ENCODE assay signal across 21 mouse cellular contexts in the genomic region with DNA sequence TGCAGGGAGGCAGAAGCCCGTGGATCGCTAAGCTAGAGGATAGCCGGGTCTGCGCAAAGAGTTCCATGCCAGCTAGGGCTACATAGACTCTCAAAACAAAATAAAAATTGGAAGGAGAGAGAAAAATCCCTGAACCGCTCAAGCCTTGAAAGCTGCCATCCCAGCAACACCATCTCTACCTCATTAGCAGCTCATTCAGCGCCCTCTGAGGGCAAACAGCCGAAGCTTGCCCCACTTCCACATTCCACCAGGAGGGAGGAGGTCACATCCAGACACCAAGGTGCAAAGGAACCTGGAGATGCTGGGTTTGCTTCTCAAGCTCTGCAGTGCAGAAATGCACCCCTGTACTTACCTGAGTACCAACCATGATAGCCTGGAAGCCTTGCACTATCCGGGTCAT. TPM values are rescaled to one million over a fixed set of nuclear protein-coding genes. Genes with fewer than 3 reads are reported as not detected.
DNase-seq lines count a peak whose midpoint lies in the region; ATAC-seq and TF ChIP-seq lines count a peak whose summit lies in the region.
"Had no signal": no experiment of that assay in that cellular context is flagged by ENCODE, and none has a peak within 500 bp of the region (broad histone marks: within the 10 kb centered on the region; RNA-seq: fewer than 3 reads in every experiment).

No protein-coding gene starts in this region.

- TF ChIP-seq CTCF in kidney, adult 2 months (conservative IDR thresholded peaks at IDR 0.05; ENCODE audit: insufficient read depth, insufficient read length, low read depth, low read length): 0 out of 2 replicates have a peak, but pooled peaks have one; percentile 3
- TF ChIP-seq CTCF in E14TG2a.4 (conservative IDR thresholded peaks at IDR 0.05; ENCODE audit: low read length) (no peak), ES-Bruce4 (IDR thresholded peaks at IDR 0.05; ENCODE audit: low read depth, low read length) (peak; percentile 3)

- no peak for TF ChIP-seq EP300 in ES-Bruce4 (IDR thresholded peaks at IDR 0.05; ENCODE audit: insufficient read depth, low read depth, low read length)

- no peak for DNase-seq in forebrain, embryonic 14.5 days (ENCODE audit: low spot score)
- DNase-seq in kidney, adult 2 months: no peak
- DNase-seq in T-cell, adult 2 months (ENCODE audit: low spot score): no peak
- DNase-seq: adrenal gland, postnatal 36 days; cerebellum, adult 9-10 months; gastrocnemius, postnatal 36 days; kidney, adult 11 months; kidney, postnatal 25 days; lung, adult 18-20 months; lung, postnatal 14 days; right cerebral cortex, adult 18-20 months; thymus, postnatal 25 days had no signal

- ATAC-seq in forebrain, embryonic 14.5 days: no peak
- ATAC-seq in forebrain, embryonic 16.5 days: no peak
- ATAC-seq in kidney, embryonic 14.5 days (ENCODE audit: low FRiP score, low TSS enrichment): no peak

- H3K27me3 ChIP-seq in forebrain, embryonic 14.5 days (replicated peaks; ENCODE audit: control insufficient read depth, insufficient read depth, low read length): no peaks in the 10 kb centered on the region
- no peaks in the 10 kb centered on the region for H3K27me3 ChIP-seq in forebrain, embryonic 16.5 days (replicated peaks; ENCODE audit: control insufficient read depth, insufficient read depth, low read length)
- H3K27me3 ChIP-seq in kidney, adult 2 months (replicated peaks; ENCODE audit: control insufficient read depth, insufficient read depth, low read length): no peaks in the 10 kb centered on the region
- no peaks in the 10 kb centered on the region for H3K27me3 ChIP-seq in kidney, embryonic 14.5 days (ENCODE audit: control insufficient read depth, insufficient read depth, low read length)
- H3K27me3 ChIP-seq in E14TG2a.4 (ENCODE audit: insufficient read depth, low read length) (no peaks in the 10 kb centered on the region), ES-Bruce4 (ENCODE audit: control insufficient read depth, insufficient read depth, low read length, poor library complexity, severe bottlenecking) (no peaks in the 10 kb centered on the region)
- H3K27me3 ChIP-seq: hindbrain, embryonic 15.5 days; neural tube, embryonic 13.5 days had no signal

- H3K4me3 ChIP-seq in forebrain, embryonic 14.5 days (ENCODE audit: low read depth, low read length): no peak overlapping the region
- H3K4me3 ChIP-seq in forebrain, embryonic 16.5 days (replicated peaks; ENCODE audit: low read length): no peak overlapping the region
- no peak overlapping the region for H3K4me3 ChIP-seq in kidney, adult 2 months (ENCODE audit: insufficient read depth, low read depth, low read length)
- H3K4me3 ChIP-seq in kidney, embryonic 14.5 days (ENCODE audit: low read length): no peak overlapping the region
- H3K4me3 ChIP-seq in E14TG2a.4 (replicated peaks; ENCODE audit: low read length) (0 out of 2 replicates have a peak overlapping the region, but pooled peaks have one; percentile 17), ES-Bruce4 (ENCODE audit: low read depth, low read length) (no peak overlapping the region)
- H3K4me3 ChIP-seq: hindbrain, embryonic 15.5 days; left cerebral cortex, adult 2 months; neural tube, embryonic 13.5 days had no signal

- 75% methylated on average over 8 of the region's 8 CpGs for WGBS in forebrain, embryonic 14.5 days
- 75% methylated on average over 8 of the region's 8 CpGs for WGBS in forebrain, embryonic 16.5 days
- WGBS in kidney, adult 2 months: 66% methylated on average over 8 of the region's 8 CpGs
- 69% methylated on average over 8 of the region's 8 CpGs for WGBS in kidney, embryonic 14.5 days

- TF ChIP-seq POLR2A in kidney, adult 2 months (IDR thresholded peaks at IDR 0.05; ENCODE audit: low read depth, low read length): no peak
- no peak for TF ChIP-seq POLR2A in ES-Bruce4 (IDR thresholded peaks at IDR 0.05; ENCODE audit: insufficient read depth, low read length)

- H3K27ac ChIP-seq in forebrain, embryonic 14.5 days (ENCODE audit: low read depth, low read length): peak overlapping the region; percentile 6; the same call in 1 of the 2 replicates
- H3K27ac ChIP-seq in forebrain, embryonic 16.5 days (ENCODE audit: low read length): no peak overlapping the region
- H3K27ac ChIP-seq in kidney, adult 2 months (ENCODE audit: insufficient read depth, low read depth, low read length): no peak overlapping the region
- no peak overlapping the region for H3K27ac ChIP-seq in kidney, embryonic 14.5 days (ENCODE audit: low read depth, low read length)
- H3K27ac ChIP-seq in ES-Bruce4 (ENCODE audit: insufficient read depth, low read length): no peak overlapping the region
- H3K27ac ChIP-seq: hindbrain, embryonic 15.5 days; left cerebral cortex, adult 2 months; neural tube, embryonic 13.5 days had no signal

- H3K9ac ChIP-seq in forebrain, embryonic 14.5 days (ENCODE audit: low read length): no peak overlapping the region
- no peak overlapping the region for H3K9ac ChIP-seq in forebrain, embryonic 16.5 days (replicated peaks; ENCODE audit: low read depth, low read length)
- H3K9ac ChIP-seq in kidney, embryonic 14.5 days (ENCODE audit: low read depth, low read length): no peak overlapping the region
- no peak overlapping the region for H3K9ac ChIP-seq in ES-Bruce4 (ENCODE audit: low read depth, poor library complexity, severe bottlenecking)
- H3K9ac ChIP-seq: hindbrain, embryonic 15.5 days; neural tube, embryonic 13.5 days had no signal

- no peaks in the 10 kb centered on the region for H3K36me3 ChIP-seq in forebrain, embryonic 14.5 days (ENCODE audit: control insufficient read depth, insufficient read depth, low read length)
- no peaks in the 10 kb centered on the region for H3K36me3 ChIP-seq in forebrain, embryonic 16.5 days (ENCODE audit: control insufficient read depth, insufficient read depth)
- H3K36me3 ChIP-seq in kidney, adult 2 months (ENCODE audit: control insufficient read depth, insufficient read depth, low read length): no peaks in the 10 kb centered on the region
- H3K36me3 ChIP-seq in kidney, embryonic 14.5 days (ENCODE audit: control insufficient read depth, insufficient read depth, low read length): no peaks in the 10 kb centered on the region
- H3K36me3 ChIP-seq in E14TG2a.4 (ENCODE audit: insufficient read depth, low read length) (no peaks in the 10 kb centered on the region), ES-Bruce4 (ENCODE audit: control insufficient read depth, insufficient read depth, low read length, poor library complexity, severe bottlenecking) (no peaks in the 10 kb centered on the region)
- H3K36me3 ChIP-seq: hindbrain, embryonic 15.5 days; neural tube, embryonic 13.5 days had no signal

- no peaks in the 10 kb centered on the region for H3K9me3 ChIP-seq in forebrain, embryonic 14.5 days (replicated peaks; ENCODE audit: control insufficient read depth, low read length)
- H3K9me3 ChIP-seq in forebrain, embryonic 16.5 days (ENCODE audit: control insufficient read depth, low read length): no peaks in the 10 kb centered on the region
- H3K9me3 ChIP-seq in kidney, embryonic 14.5 days (ENCODE audit: control insufficient read depth, low read length): no peaks in the 10 kb centered on the region
- H3K9me3 ChIP-seq in E14TG2a.4 (ENCODE audit: low read length) (no peaks in the 10 kb centered on the region), ES-Bruce4 (replicated peaks; ENCODE audit: control insufficient read depth, insufficient read depth, low read length, poor library complexity, severe bottlenecking) (no peaks in the 10 kb centered on the region)
- H3K9me3 ChIP-seq: hindbrain, embryonic 15.5 days; neural tube, embryonic 13.5 days had no signal

- no peak overlapping the region for H3K4me2 ChIP-seq in forebrain, embryonic 14.5 days (ENCODE audit: low read length)
- H3K4me2 ChIP-seq in forebrain, embryonic 16.5 days (ENCODE audit: low read length): no peak overlapping the region
- H3K4me2 ChIP-seq in kidney, embryonic 14.5 days (replicated peaks; ENCODE audit: low read depth, low read length): no peak overlapping the region
- H3K4me2 ChIP-seq: heart, embryonic 11.5 days; hindbrain, embryonic 15.5 days; liver, embryonic 11.5 days; neural tube, embryonic 13.5 days had no signal

- H3K4me1 ChIP-seq in forebrain, embryonic 14.5 days (ENCODE audit: control insufficient read depth, insufficient read depth, low read length): no peaks in the 10 kb centered on the region
- peaks cover 10% of the 10 kb centered on the region for H3K4me1 ChIP-seq in forebrain, embryonic 16.5 days (replicated peaks; ENCODE audit: control insufficient read depth, insufficient read depth, low read length)
- H3K4me1 ChIP-seq in kidney, adult 2 months (ENCODE audit: control insufficient read depth, insufficient read depth, low read length): no peaks in the 10 kb centered on the region
- H3K4me1 ChIP-seq in kidney, embryonic 14.5 days (ENCODE audit: control insufficient read depth, insufficient read depth, low read length): no peaks in the 10 kb centered on the region
- H3K4me1 ChIP-seq in E14TG2a.4 (replicated peaks; ENCODE audit: low read depth, low read length): peaks cover 92% of the 10 kb centered on the region
- peaks cover 7% of the 10 kb centered on the region for H3K4me1 ChIP-seq in ES-Bruce4 (ENCODE audit: control insufficient read depth, insufficient read depth, low read length)
- H3K4me1 ChIP-seq: hindbrain, embryonic 15.5 days had no signal

RNA-seq across cellular contexts. Expression of a gene that starts 10.6 kb away (rescaled TPM):
- polyA plus RNA-seq in forebrain, embryonic 14.5 days (2014; fragmentation: Nextera tagmentation; extraction: Ambion mirVana): 0.38 and 0.89 TPM in 2 replicates
- 0.46 and 0.70 TPM in 2 replicates for polyA plus RNA-seq in forebrain, embryonic 16.5 days (2015; fragmentation: Nextera tagmentation; extraction: Ambion mirVana)
- polyA plus RNA-seq in kidney, adult 2 months (2012; rRNA removed): 0.28 and 0.37 TPM in 2 replicates
- 0.34 and 0.77 TPM in 2 replicates for polyA plus RNA-seq in kidney, embryonic 14.5 days (2014; fragmentation: Nextera tagmentation; extraction: Ambion mirVana)
- polyA plus RNA-seq in ES-Bruce4 (2011; ENCODE audit: insufficient read depth, insufficient read length, low read depth, missing spikeins): 0.22 and 0.87 TPM in 2 replicates
